Mouse (Mus musculus) kidney, adult 9 months (tissue): ENCODE measurements at regions not wholly inside any gene's neighbourhood (a gene's known extent, or its start where the extent isn't known, plus 50 kb on each side); places are given as distances from the start of the nearest gene placed in this dataset.

Experiments used
- DNase-seq: peaks from one replicate; pipeline ENCODE4 v3.0.0; 2022

DNA sequence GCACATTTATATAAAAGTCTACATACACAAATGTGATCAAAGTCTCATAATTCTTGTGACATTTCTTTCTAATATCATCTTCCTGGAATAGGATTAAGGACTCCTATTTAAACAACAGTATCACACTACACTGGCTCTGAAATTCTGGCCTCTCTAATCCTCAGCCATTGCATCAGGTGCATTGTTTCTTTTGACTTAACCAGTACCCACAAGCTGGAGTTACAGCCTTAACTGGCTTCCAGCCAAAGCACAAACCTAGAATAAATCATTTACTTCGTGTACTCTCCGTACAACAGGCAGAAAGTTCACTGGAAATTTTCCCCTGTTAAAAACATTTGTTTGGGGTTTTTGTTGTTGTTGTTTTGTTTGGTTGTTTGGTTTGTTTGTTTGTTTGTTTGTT lies 773.9 kb upstream of the Pcdh7 start:
- DNase-seq, result peak; percentile 82

DNA sequence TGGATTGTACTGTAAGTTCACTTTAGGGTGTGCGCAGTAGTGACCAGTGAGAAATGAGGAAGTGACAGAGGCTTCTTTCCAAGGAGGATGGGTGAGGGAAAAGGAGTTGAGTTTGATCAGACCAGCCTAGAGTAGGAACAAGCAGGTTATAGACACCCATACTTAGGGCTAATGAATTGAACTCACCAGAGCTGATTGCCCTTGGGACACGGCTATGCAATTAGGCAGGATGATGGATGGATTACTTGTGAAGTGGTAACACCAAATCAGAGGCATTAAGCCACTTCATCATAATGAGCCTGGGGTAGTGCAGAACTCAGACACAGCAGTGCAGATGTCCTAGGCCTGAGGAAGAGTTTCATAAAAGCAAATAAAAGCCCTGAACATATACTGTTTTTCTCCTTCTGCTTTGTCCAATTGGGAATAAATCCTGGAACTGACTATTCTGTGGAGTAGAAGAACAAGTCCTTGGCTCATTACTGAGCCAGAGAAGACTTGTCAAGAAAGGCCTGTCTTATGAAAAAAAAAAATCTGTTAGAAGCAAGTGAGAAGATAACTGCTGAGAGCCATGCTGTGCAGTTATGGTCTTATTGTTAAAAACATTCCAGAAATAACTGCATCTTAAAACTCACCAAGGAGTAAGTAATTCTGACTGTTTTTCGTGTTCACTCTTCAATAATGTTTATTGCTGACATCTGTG lies 764.8 kb upstream of the Pcdh7 start:
- no peak for DNase-seq
